Mouse (Mus musculus) myocyte (in vitro differentiated cells): ENCODE results near the gene Col4a2. TPM values are rescaled to one million over a fixed set of nuclear protein-coding genes. Genes with fewer than 3 reads are reported as not detected.

Experiments
- H3K27me3 ChIP-seq: one replicate; pipeline ENCODE4 v1.6.1; 2011; ENCODE audit not compliant: control insufficient read depth, insufficient read depth, insufficient read length
- H3K36me3 ChIP-seq: one replicate; pipeline ENCODE4 v1.6.1; 2011; ENCODE audit not compliant: control insufficient read depth, insufficient read depth
- H3K4me2 ChIP-seq: one replicate; pipeline ENCODE4 v1.6.1; 2011; ENCODE audit warnings: low read depth, control low read depth
- H3K4me3 ChIP-seq: one replicate; pipeline ENCODE4 v1.5.1; 2011; ENCODE audit warnings: mild to moderate bottlenecking, control low read depth, moderate library complexity
- H3K79me2 ChIP-seq: one replicate; pipeline ENCODE4 v1.6.1; 2011; ENCODE audit not compliant: control insufficient read depth, insufficient read depth
- H3ac ChIP-seq: one replicate; pipeline ENCODE4 v1.6.1; 2011; ENCODE audit not compliant: control insufficient read depth, insufficient read length
- CEBPB ChIP-seq: IDR thresholded peaks from 2 replicates; pipeline ENCODE4 v1.6.1; 2011; ENCODE audit warnings: mild to moderate bottlenecking, moderate library complexity; ENCODE audit not compliant: poor library complexity, insufficient read depth, severe bottlenecking
- E2F4 ChIP-seq: IDR thresholded peaks from one replicate; pipeline ENCODE4 v1.6.1; 2011; ENCODE audit warnings: mild to moderate bottlenecking, control low read depth, moderate library complexity; ENCODE audit not compliant: insufficient read depth
- MAX ChIP-seq: IDR thresholded peaks from one replicate; pipeline ENCODE4 v1.6.1; 2011; ENCODE audit warnings: low read depth, mild to moderate bottlenecking, control low read depth
- MYOD1 ChIP-seq, 3 experiments: IDR thresholded peaks; one replicate each; pipeline ENCODE4 v1.6.1; 2011; ENCODE audit warnings: control low read depth in 2 of 3, low read depth in 2 of 3, mild to moderate bottlenecking in 2 of 3, moderate library complexity in 1 of 3; ENCODE audit not compliant: insufficient read length in 2 of 3, control insufficient read depth in 1 of 3
- MYOG ChIP-seq, 3 experiments: IDR thresholded peaks; one replicate each; pipeline ENCODE4 v1.6.1; 2011; ENCODE audit warnings: control low read depth in 2 of 3, low read depth in 2 of 3, mild to moderate bottlenecking in 2 of 3; ENCODE audit not compliant: insufficient read length in 2 of 3, control insufficient read depth in 1 of 3, insufficient read depth in 1 of 3
- POLR2A ChIP-seq: IDR thresholded peaks from one replicate; pipeline ENCODE4 v1.6.1; 2011; ENCODE audit warnings: low read depth, mild to moderate bottlenecking, control low read depth, moderate library complexity; ENCODE audit not compliant: insufficient read length
- POLR2AphosphoS2 ChIP-seq: IDR thresholded peaks from one replicate; pipeline ENCODE4 v1.6.1; 2011; ENCODE audit warnings: low read depth, control low read depth; ENCODE audit not compliant: insufficient read length
- REST ChIP-seq: IDR thresholded peaks from one replicate; pipeline ENCODE4 v1.6.1; 2011; ENCODE audit warnings: mild to moderate bottlenecking, control low read depth, moderate library complexity; ENCODE audit not compliant: insufficient read depth, insufficient read length
- SRF ChIP-seq: IDR thresholded peaks from one replicate; pipeline ENCODE4 v1.6.1; 2011; ENCODE audit warnings: low read depth; ENCODE audit not compliant: control insufficient read depth, insufficient read length
- TCF12 ChIP-seq: IDR thresholded peaks from one replicate; pipeline ENCODE4 v1.6.1; 2011; ENCODE audit warnings: mild to moderate bottlenecking, control low read depth; ENCODE audit not compliant: poor library complexity, insufficient read depth, severe bottlenecking
- TCF3 ChIP-seq: IDR thresholded peaks from one replicate; pipeline ENCODE4 v1.6.1; 2011; ENCODE audit warnings: low read depth, control low read depth; ENCODE audit not compliant: insufficient read length
- USF1 ChIP-seq: IDR thresholded peaks from one replicate; pipeline ENCODE4 v1.6.1; 2011; ENCODE audit warnings: low read depth, mild to moderate bottlenecking, control low read depth, moderate library complexity
- polyA plus RNA-seq: library from polyadenylated mRNA; unstranded; fragments of >200 nt; fragmentation: generic; extraction: Trizol; gene quantifications from one replicate; pipeline ENCODE4 v1.2.1, GENCODE M21; 2012; ENCODE audit warnings: missing spikeins

The Col4a2 gene
- polyA plus RNA-seq, 1 experiment: 47.3 TPM

DNA sequence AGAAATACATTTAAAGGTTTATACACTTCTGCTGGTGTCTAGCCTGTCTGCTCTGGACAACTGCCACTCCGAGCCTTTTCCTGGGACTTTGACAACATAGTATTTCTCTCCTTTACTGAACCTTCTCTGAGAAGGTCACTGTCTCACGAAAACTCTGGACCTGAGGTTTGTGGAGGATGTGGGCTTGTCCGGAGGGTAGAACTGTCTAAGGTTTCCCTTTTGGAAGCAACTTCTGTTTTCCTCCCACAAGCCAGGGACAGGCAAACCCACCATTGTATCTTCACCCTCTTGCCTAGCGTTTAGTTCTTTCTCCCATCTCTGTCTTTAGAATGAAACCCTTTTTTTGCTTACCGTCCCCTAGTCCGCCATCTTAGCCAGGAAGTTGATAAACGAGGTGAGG is 9.2 kb downstream of the Col4a2 start:
- Histone ChIP-seq H3K36me3 (no peaks in the 10 kb centered on the region), H3K27me3 (no peaks in the 10 kb centered on the region), H3ac (no peak overlapping the region), H3K79me2 (peaks cover 13% of the 10 kb centered on the region), H3K4me3 (no peak overlapping the region), H3K4me2 (no peak overlapping the region)
- TF ChIP-seq E2F4 (no peak), USF1 (no peak), CEBPB (no peak), TCF3 (no peak), POLR2A (no peak), MYOD1 (IDR thresholded peaks at IDR 0.05; ENCODE audit: control insufficient read depth in 1 of 3, insufficient read length in 2 of 3, low read depth in 2 of 3) (no peak), MYOG (IDR thresholded peaks at IDR 0.05; ENCODE audit: control insufficient read depth in 1 of 3, insufficient read depth in 1 of 3, insufficient read length in 2 of 3, low read depth in 2 of 3) (no peak), MAX (no peak), SRF (no peak), TCF12 (no peak), REST (no peak), POLR2AphosphoS2 (no peak)

DNA sequence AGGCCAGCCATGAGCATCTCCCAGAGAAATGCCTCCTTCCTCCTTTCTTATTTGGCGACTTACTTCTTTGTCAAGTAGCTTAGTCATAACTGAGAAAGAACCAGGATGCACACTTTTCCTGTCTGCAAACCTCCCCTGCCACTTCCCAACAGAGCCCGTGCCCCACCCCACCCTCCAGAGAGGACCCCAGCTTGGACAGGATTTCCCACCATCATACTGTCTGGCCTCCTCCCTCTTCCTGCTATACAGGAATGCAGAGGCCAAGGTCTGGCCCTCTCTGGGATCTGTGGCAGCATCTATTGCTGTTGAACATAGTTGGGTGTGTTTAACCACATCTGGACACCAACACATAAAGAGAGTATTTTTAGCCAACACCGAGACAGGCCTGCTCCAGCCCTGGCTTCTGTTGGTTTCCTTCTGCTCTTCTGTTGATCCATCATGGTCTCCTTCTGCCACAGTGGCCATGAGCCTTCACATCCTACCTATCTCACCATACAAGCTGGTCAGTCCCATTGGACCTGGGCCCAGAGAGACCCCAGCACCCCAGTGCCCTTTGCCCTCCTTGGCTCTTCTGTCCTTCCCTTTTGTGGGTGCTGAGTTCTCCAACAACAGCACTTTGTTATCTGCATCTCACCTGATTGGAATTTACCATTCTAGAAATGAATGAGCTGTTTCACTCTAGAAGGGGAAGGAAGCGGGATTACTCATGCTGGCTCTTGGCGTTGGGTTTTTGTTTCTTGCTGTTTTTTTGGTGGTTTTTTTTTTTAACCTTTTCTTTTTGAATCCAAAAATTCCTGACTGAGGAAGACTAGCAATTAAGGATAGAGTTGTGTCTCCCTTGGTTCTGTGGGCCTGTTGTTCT is 10.3 kb downstream of the Col4a2 start:
- TF ChIP-seq POLR2A: no peak
- no peak for TF ChIP-seq TCF12
- TF ChIP-seq MYOD1 (IDR thresholded peaks at IDR 0.05; ENCODE audit: control insufficient read depth in 1 of 3, insufficient read length in 2 of 3, low read depth in 2 of 3): no peak
- no peak for TF ChIP-seq MAX
- TF ChIP-seq MYOG (IDR thresholded peaks at IDR 0.05; ENCODE audit: control insufficient read depth in 1 of 3, insufficient read depth in 1 of 3, insufficient read length in 2 of 3, low read depth in 2 of 3): no peak
- TF ChIP-seq TCF3: no peak
- TF ChIP-seq SRF: no peak
- no peak for TF ChIP-seq POLR2AphosphoS2
- TF ChIP-seq REST: no peak
- TF ChIP-seq CEBPB: no peak
- no peak for TF ChIP-seq E2F4
- TF ChIP-seq USF1: no peak
- peak overlapping the region; percentile 59 for H3K4me2 ChIP-seq
- H3K4me3 ChIP-seq: no peak overlapping the region
- no peaks in the 10 kb centered on the region for H3K27me3 ChIP-seq
- no peak overlapping the region for H3ac ChIP-seq
- peaks cover 13% of the 10 kb centered on the region for H3K79me2 ChIP-seq
- H3K36me3 ChIP-seq: no peaks in the 10 kb centered on the region

DNA sequence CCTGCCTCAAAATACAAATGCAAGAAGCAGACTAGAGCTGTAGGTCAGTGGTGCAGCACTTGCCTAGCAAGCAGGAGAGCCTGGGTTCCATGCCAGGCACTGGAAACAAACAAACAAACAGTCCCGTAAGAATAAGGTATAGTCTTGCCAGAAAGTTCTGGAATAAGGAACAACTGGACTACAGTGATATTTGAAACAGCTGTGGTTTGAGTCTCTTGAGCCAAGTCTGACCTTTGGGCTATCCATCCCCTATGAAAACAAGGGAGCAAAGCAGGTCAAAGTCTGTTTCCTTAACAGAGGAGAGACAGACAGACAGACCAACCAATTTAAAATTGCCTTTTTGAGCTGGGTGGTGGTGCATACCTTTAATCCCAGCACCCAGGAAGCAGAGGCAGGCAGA is 11.1 kb downstream of the Col4a2 start:
- Histone ChIP-seq H3K4me2 (peak overlapping the region; percentile 59), H3K79me2 (peaks cover 12% of the 10 kb centered on the region), H3K36me3 (no peaks in the 10 kb centered on the region), H3K27me3 (no peaks in the 10 kb centered on the region), H3ac (no peak overlapping the region), H3K4me3 (no peak overlapping the region)
- TF ChIP-seq SRF (no peak), MAX (no peak), CEBPB (no peak), POLR2AphosphoS2 (no peak), E2F4 (no peak)

DNA sequence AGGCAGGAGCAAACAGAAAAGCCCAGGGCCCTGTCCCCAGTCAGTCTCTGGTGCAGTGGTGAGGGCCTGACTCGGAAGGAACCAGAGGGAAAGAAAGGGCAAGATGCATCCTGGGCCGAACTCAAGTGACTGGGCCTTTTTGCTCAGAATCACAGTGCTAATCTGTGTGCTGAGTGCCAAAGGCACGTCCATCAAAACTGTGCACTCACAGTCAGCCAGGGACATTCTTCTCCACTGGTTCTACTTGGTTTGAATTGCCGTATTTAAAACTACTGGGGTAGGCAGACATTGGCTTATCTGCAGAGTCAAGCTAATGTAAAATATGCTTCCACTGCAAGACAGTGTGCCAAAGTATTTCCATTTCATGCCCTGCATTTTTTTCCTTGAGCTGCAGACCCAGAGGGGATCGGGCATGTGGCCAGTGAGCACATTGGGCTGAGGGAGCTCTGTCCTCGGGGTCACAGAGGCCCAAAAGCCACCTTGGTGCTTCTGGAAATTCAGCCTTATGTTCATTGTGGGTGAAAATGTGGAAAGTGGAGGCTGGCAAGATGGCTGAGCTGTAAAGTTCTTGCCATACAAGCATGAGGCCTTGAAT is 12.3 kb downstream of the Col4a2 start:
- TF ChIP-seq POLR2A (no peak), REST (no peak), CEBPB (no peak), E2F4 (no peak), SRF (no peak), TCF3 (no peak), POLR2AphosphoS2 (no peak), MAX (no peak), USF1 (no peak), TCF12 (no peak)
- Histone ChIP-seq H3K4me2 (no peak overlapping the region), H3K79me2 (peaks cover 4% of the 10 kb centered on the region), H3K4me3 (no peak overlapping the region), H3K27me3 (no peaks in the 10 kb centered on the region), H3ac (no peak overlapping the region), H3K36me3 (no peaks in the 10 kb centered on the region)

DNA sequence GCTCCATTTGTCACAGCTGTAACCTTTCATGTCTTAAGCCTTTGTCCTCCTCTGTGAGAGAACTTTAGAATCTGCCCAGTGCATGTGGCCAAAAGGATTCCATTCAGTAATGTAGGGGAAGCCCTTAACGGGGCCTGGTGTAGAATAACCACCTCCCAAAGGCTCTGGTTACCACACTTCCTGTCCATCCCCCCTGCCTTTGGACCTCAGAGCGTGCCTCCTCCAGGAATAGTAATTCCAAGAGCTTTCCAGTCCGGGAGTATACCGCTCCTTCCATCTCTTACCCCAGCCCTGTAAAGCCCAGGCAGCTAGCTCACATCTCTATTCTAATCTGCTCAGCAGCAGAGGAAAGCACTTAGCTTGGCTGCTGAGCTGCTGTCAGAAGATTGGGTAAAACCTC is 14.7 kb downstream of the Col4a2 start:
- Histone ChIP-seq H3K36me3 (no peaks in the 10 kb centered on the region), H3K4me2 (no peak overlapping the region), H3K4me3 (no peak overlapping the region), H3K79me2 (peaks cover 4% of the 10 kb centered on the region), H3ac (no peak overlapping the region), H3K27me3 (no peaks in the 10 kb centered on the region)
- TF ChIP-seq REST (no peak), MYOD1 (IDR thresholded peaks at IDR 0.05; ENCODE audit: control insufficient read depth in 1 of 3, insufficient read length in 2 of 3, low read depth in 2 of 3) (no peak), E2F4 (no peak), POLR2AphosphoS2 (no peak), MAX (no peak), TCF12 (no peak), USF1 (no peak), MYOG (IDR thresholded peaks at IDR 0.05; ENCODE audit: control insufficient read depth in 1 of 3, insufficient read depth in 1 of 3, insufficient read length in 2 of 3, low read depth in 2 of 3) (no peak), SRF (no peak), POLR2A (no peak), CEBPB (no peak), TCF3 (no peak)
